Mouse (Mus musculus) adrenal gland, adult 18-20 months (tissue): Measurements from ENCODE around the gene Ccdc137. TPM values are rescaled to one million over a fixed set of nuclear protein-coding genes. Genes with fewer than 3 reads are reported as not detected.

ENCODE experiments used
- DNase-seq, 2 experiments: peaks; one replicate each; pipeline ENCODE4 v3.0.0; 2021 to 2022; ENCODE audit warnings: low spot score in 2 of 2
- total RNA-seq, 2 experiments: library from RNA; stranded (reverse); gene quantifications; 1 replicate in 1 of 2; 2 replicates in 1 of 2; pipeline ENCODE4 v1.2.3; 2021

Gene Ccdc137
- total RNA-seq, 2 experiments from 2014 or later, result 36.0 to 37.3 TPM

GRCm38 (mm10) chr11:120458847-120459597 is 1.1 kb downstream of the Ccdc137 start:
- no peak for DNase-seq

- no peak for DNase-seq
These were observed 5.6 kb downstream of the Ccdc137 start for GRCm38 (mm10) chr11:120463536-120463935.

- no peak for DNase-seq
These were observed 6.5 kb downstream of the Ccdc137 start for GRCm38 (mm10) chr11:120464365-120464764.

- no peak for DNase-seq
These were observed 7.6 kb downstream of the Ccdc137 start for GRCm38 (mm10) chr11:120465521-120465920.

- DNase-seq, result peak; percentile 89 to 91
These were observed 9.3 kb downstream of the Ccdc137 start, which contains the start of gene Arl16 for GRCm38 (mm10) chr11:120467051-120467735. TSS of gene Arl16 (minus strand) at chr11:120467607.

DNA sequence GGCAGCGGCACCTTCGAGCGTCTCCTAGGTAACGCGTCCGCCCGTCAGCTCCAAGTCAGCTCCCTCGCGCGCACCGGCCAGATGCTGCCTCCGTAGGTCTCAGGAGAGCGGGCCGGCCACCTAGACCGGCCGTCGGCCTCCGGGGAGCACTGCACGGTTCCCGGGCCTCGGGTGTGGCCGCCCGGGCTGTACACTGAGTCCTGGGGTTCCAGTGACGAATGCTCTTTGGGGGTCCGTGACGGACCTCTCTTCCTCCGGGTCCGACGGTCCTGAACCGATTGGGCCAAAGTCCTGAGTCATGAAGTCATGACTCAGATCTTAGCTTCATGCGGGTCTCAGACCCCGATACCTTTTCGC is 9.8 kb downstream of the Ccdc137 start:
- no peak for DNase-seq

- DNase-seq, result no peak
These were observed 14.1 kb downstream of the Ccdc137 start for GRCm38 (mm10) chr11:120472052-120472451.

GRCm38 (mm10) chr11:120483448-120483934 is 25.6 kb downstream of the Ccdc137 start:
- no peak for DNase-seq

GRCm38 (mm10) chr11:120484265-120484981 is 26.5 kb downstream of the Ccdc137 start, which contains the start of gene Mrpl12:
TSS of gene Mrpl12 (plus strand) at chr11:120484613.
- peak; percentile 85 for DNase-seq

DNA sequence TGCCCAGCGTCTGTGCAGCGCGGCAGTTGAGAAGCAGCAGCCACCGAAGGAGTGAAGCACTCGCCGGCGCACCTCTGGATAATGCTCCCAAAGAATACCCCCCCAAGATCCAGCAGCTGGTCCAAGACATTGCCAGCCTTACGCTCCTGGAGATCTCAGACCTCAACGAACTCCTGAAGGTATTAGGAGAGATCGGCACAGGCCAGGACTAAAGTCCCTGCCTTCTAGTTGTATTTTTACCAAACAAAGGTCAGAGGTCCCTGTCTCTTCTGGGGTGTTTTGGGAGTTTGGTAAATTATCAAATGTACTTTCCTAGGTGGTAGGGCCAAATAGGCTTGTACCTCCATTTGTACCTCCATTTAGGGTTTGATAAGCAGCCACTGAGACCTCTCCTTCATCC is 27.3 kb downstream of the Ccdc137 start:
- no peak for DNase-seq

DNA sequence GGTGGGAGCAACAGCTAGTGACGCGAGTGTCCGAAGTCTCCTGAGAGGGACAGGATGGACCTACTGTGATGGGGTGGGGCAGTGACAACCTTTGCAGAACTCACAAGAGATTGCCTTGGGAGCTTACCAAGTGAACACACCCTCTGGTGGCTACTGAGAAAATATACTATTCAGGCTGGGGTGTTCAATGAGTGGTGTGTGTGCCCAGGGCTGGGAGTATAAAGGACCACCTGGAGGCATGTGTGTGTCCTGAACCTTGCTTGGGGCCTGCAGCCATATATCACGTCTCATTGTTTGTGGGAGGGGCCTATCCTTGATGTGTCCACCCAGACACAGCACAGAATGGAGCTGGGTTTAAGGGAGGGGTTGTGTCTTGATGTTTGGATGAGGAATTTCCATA is 30.6 kb downstream of the Ccdc137 start:
- no peak for DNase-seq

DNA sequence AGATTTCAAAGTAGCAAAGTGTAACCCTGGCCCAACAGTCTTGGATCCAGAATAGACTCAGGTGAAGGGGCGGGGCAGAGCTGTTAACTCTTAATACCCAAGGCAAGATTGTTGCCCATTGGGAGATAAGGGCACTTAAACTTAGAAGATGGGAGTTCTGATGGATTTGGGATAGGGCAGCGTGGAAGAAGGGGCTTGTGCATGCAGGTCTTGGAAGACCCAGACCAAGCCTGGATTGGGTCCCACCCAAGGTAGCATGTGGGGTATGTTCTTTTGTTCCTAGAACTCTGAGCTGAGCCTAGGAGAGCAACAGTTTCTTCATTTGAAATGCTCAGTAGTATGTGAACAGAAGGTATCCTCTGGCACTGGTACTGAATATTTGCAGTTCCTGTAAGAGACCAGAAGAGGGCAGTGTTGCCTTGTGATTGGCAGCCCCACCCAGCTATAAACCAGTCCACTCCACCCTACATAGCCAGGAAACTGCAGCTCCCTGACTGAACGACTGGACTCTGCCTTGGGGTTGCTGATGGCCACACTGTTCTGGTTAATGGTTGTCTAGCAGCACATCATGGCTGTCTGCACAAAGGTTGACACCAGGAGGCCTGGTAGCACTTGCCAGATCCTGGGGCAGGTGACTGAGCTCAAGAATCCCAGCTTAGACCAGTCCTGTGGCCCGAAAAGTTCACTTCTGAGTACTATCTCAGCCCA is 31.3 kb downstream of the Ccdc137 start:
- peak; percentile 42 to 55 for DNase-seq

- DNase-seq, result no peak
These were observed 32.6 kb downstream of the Ccdc137 start for GRCm38 (mm10) chr11:120490291-120491046.

GRCm38 (mm10) chr11:120491317-120492023 is 33.6 kb downstream of the Ccdc137 start, which contains the start of gene Slc25a10:
TSS of gene Slc25a10 (plus strand) at chr11:120491840.
- peak; percentile 88 to 89 for DNase-seq

DNA sequence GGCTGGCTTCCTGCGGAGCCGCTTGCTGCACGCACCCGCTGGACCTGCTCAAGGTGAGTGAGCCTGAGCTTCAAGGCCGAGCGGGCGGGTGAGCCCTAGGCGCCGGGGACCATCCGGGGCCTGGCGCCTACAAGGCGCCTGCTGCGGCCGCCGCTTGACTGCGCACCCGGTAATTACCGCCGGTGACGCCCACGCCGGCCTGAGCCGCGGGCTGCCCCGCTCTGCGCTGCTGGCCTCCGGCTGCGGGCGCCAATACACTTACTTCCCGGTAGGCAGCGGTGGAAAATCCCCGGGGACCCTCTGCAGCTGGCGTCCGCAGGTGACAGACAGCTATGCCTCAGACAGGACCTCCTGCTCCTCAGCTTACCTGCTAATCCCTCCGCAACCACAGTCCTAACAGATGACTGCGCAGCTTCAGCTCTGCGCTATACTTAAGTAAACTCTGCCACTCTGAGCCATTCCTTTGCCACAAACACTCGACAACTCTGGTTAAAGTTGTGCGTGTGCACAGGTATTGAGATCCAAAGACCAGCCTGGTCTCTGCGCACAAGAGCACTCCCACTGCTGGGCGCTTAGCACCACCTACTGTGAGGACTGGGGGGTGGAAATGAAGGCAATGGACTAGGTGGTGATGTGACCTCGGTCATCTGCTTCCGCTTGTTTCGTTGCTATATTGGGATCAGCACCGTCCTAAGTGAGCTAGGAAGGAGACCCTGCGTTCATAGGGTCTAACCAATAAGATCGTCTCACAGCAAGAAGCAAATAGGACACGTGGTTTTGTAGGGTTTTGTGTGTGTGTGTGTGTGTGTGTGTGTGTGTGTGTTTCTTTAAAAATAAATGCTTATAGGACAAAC is 34.3 kb downstream of the Ccdc137 start:
- peak in 1 of 2 experiments; percentile 45 for DNase-seq

GRCm38 (mm10) chr11:120492878-120493203 is 34.9 kb downstream of the Ccdc137 start:
- no peak for DNase-seq

- no peak for DNase-seq
These were observed 35.4 kb downstream of the Ccdc137 start for GRCm38 (mm10) chr11:120493351-120493750.

GRCm38 (mm10) chr11:120493911-120494310 is 36.0 kb downstream of the Ccdc137 start:
- DNase-seq, result no peak

DNA sequence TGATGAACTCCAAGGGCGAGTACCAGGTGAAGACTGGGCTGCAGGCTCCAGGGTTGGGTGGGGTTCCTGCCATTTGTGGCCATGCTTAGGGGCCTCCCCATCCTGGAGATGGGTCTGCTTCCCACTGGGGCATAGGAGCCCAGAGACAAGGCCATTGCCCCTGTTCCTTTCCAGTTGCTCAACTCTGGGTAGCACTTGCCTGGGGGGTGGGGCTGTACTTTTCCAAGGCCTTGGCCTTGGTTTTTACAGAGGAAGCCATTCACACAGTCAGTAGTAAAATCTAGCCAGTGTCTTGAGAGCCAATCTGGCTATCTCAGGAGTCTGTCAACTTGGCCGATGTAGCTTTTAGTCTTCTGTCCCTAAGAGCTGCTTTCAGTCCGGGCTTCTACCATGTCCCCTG is 39.5 kb downstream of the Ccdc137 start:
- DNase-seq, result peak; percentile 63 to 67
